Mouse (Mus musculus) hindbrain, embryonic 12.5 days (tissue): ENCODE measurements around the gene Lysmd4. TPM values are rescaled to one million over a fixed set of nuclear protein-coding genes. Genes with fewer than 3 reads are reported as not detected.

Source experiments
- ATAC-seq: fragments of 200-750 bp; cut with Nextera tagmentation; 2 replicates; pipeline ENCODE4 v1.8.0; 2017; ENCODE audit warnings: moderate TSS enrichment; ENCODE audit not compliant: low FRiP score
- H3K27ac ChIP-seq: fragments of 300-500 bp; sonication (generic); 2 replicates; pipeline ENCODE4 v1.5.1; 2016; ENCODE audit warnings: mild to moderate bottlenecking
- H3K27me3 ChIP-seq: fragments of 300-500 bp; sonication (generic); 2 replicates; pipeline ENCODE4 v1.6.1; 2016; ENCODE audit warnings: mild to moderate bottlenecking
- H3K36me3 ChIP-seq: fragments of 300-500 bp; sonication (generic); 2 replicates; pipeline ENCODE4 v1.6.1; 2016; ENCODE audit warnings: mild to moderate bottlenecking
- H3K4me1 ChIP-seq: fragments of 300-500 bp; sonication (generic); 2 replicates; pipeline ENCODE4 v1.6.1; 2016
- H3K4me2 ChIP-seq: fragments of 300-500 bp; sonication (generic); replicated peaks from 2 replicates; pipeline ENCODE4 v1.6.1; 2016; ENCODE audit warnings: mild to moderate bottlenecking
- H3K4me3 ChIP-seq: fragments of 300-500 bp; sonication (generic); 2 replicates; pipeline ENCODE4 v1.5.1; 2016; ENCODE audit warnings: mild to moderate bottlenecking
- H3K9ac ChIP-seq: fragments of 300-500 bp; sonication (generic); 2 replicates; pipeline ENCODE4 v1.6.1; 2016; ENCODE audit warnings: mild to moderate bottlenecking, moderate library complexity
- H3K9me3 ChIP-seq: fragments of 300-500 bp; sonication (generic); replicated peaks from 2 replicates; pipeline ENCODE4 v1.6.1; 2016; ENCODE audit warnings: mild to moderate bottlenecking
- WGBS: fragments of 180-500 bp; shearing (Covaris S2); methylation state at CpG from one replicate; pipeline ENCODE4 v1.1.7; 2016; 5-methylcytosine and 5-hydroxymethylcytosine counted together
- polyA plus RNA-seq: library from polyadenylated mRNA; unstranded; fragments of >200 nt; fragmentation: Nextera tagmentation; extraction: Ambion mirVana; gene quantifications from 2 replicates; pipeline ENCODE4 v1.2.1, GENCODE M21; 2016

Lysmd4 gene
- polyA plus RNA-seq, 1 experiment from 2014 or later = 24.3 TPM

- Histone ChIP-seq H3K4me1 (no peaks in the 10 kb centered on the region), H3K4me3 (no peak overlapping the region), H3K36me3 (0 out of 2 replicates have a peak, but pooled peaks cover 6% of the 10 kb centered on the region), H3K4me2 (no peak overlapping the region), H3K9ac (no peak overlapping the region), H3K9me3 (no peaks in the 10 kb centered on the region), H3K27ac (no peak overlapping the region), H3K27me3 (no peaks in the 10 kb centered on the region)
- WGBS = 91% methylated on average over 3 of the region's 3 CpGs
- no peak for ATAC-seq
Measured at GRCm38 (mm10) chr7:67304937-67305336, 82.6 kb downstream of the Lysmd4 start.

- 96% methylated on average over 3 of the region's 3 CpGs for WGBS
- ATAC-seq = no peak
- no peak overlapping the region for H3K4me3 ChIP-seq
Measured at GRCm38 (mm10) chr7:67307078-67307477, 84.7 kb downstream of the Lysmd4 start.

GRCm38 (mm10) chr7:67308102-67308501 lies 85.8 kb downstream of the Lysmd4 start:
- WGBS = 95% methylated on average over 2 of the region's 2 CpGs
- Histone ChIP-seq H3K4me1 (no peaks in the 10 kb centered on the region), H3K27me3 (no peaks in the 10 kb centered on the region), H3K4me3 (no peak overlapping the region), H3K27ac (no peak overlapping the region), H3K36me3 (peaks cover 6% of the 10 kb centered on the region; the same call in 1 of the 2 replicates), H3K4me2 (no peak overlapping the region), H3K9me3 (no peaks in the 10 kb centered on the region), H3K9ac (no peak overlapping the region)
- ATAC-seq = no peak

More at GRCm38 (mm10) chr7:67307078-67307477, 84.7 kb downstream of the Lysmd4 start:
- H3K4me1 ChIP-seq = no peaks in the 10 kb centered on the region
- no peak overlapping the region for H3K4me2 ChIP-seq
- no peak overlapping the region for H3K27ac ChIP-seq
- peaks cover 6% of the 10 kb centered on the region; the same call in 1 of the 2 replicates for H3K36me3 ChIP-seq
- H3K9me3 ChIP-seq = no peaks in the 10 kb centered on the region
- no peaks in the 10 kb centered on the region for H3K27me3 ChIP-seq
- no peak overlapping the region for H3K9ac ChIP-seq

- ATAC-seq = no peak
- H3K4me3 ChIP-seq = no peak overlapping the region
- H3K9me3 ChIP-seq = no peaks in the 10 kb centered on the region
- no peak overlapping the region for H3K4me2 ChIP-seq
- H3K9ac ChIP-seq = no peak overlapping the region
- WGBS = 88% methylated on average over 2 of the region's 2 CpGs
- no peaks in the 10 kb centered on the region for H3K4me1 ChIP-seq
- no peaks in the 10 kb centered on the region for H3K27me3 ChIP-seq
- H3K27ac ChIP-seq = no peak overlapping the region
- no peaks in the 10 kb centered on the region; the same call in 1 of the 2 replicates for H3K36me3 ChIP-seq
Measured at GRCm38 (mm10) chr7:67310151-67310550, 87.8 kb downstream of the Lysmd4 start.

GRCm38 (mm10) chr7:67313200-67313599 lies 90.9 kb downstream of the Lysmd4 start:
- Histone ChIP-seq H3K27me3 (no peaks in the 10 kb centered on the region), H3K27ac (no peak overlapping the region), H3K9ac (no peak overlapping the region), H3K4me2 (no peak overlapping the region), H3K9me3 (no peaks in the 10 kb centered on the region), H3K4me3 (no peak overlapping the region), H3K4me1 (no peaks in the 10 kb centered on the region), H3K36me3 (no peaks in the 10 kb centered on the region; the same call in 1 of the 2 replicates)
- no peak for ATAC-seq
- WGBS = 98% methylated on average over 3 of the region's 3 CpGs

DNA sequence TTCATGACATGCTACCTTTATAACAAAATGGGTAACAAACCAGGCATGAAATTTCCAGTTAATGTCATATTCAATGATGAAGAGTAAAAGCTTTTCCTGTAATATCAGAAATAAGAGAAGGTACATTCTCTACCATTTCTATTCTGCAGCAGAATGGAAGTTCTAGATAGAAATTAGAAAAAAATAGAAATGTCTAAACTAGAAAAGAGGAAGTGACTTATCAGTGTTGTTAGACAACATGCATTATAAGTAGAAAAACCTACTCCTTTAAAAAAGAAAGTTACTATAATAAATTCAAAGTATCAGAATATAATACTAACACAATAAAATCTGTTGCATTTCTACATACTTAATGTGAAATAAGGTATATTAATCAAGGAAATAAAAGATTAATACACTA lies 96.4 kb downstream of the Lysmd4 start:
- Histone ChIP-seq H3K36me3 (no peaks in the 10 kb centered on the region), H3K9ac (no peak overlapping the region), H3K27me3 (no peaks in the 10 kb centered on the region), H3K4me3 (no peak overlapping the region), H3K4me2 (no peak overlapping the region), H3K9me3 (no peaks in the 10 kb centered on the region), H3K27ac (no peak overlapping the region), H3K4me1 (no peaks in the 10 kb centered on the region)
- ATAC-seq = no peak

GRCm38 (mm10) chr7:67320359-67320758 lies 98.0 kb downstream of the Lysmd4 start:
- WGBS = 85% methylated on average over 1 of the region's 1 CpGs

DNA sequence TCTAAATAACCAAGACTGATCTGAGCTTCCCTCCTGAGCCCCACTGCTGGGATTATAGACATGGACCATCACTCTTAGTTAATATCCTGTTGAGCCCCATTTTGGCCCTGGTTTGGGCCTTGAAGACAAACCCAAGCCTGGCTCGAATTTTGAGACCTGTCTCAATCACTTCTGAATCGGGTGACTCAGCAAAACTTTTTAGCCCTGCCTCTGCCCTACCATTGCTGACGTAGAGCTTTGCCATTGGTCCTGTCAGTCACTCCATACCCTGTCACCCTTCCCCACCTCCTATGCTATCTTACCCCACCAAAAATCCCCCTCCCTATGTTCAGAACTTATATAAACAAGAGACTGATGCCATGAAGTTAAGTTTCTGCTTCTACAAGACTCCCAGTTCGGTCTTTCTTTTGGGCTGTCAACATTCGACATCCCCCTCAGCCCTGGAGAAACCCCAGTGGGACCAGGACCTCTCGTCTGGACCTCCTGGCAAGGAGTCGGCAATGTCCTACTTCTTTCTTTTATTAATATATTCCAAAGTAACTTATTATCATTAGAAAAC lies 119.8 kb downstream of the Lysmd4 start:
- H3K27ac ChIP-seq = no peak overlapping the region
- H3K4me1 ChIP-seq = no peaks in the 10 kb centered on the region
- 75% methylated on average over 7 of the region's 7 CpGs for WGBS
- ATAC-seq = no peak
- 0 out of 2 replicates have a peak, but pooled peaks cover 6% of the 10 kb centered on the region for H3K36me3 ChIP-seq
- H3K9me3 ChIP-seq = no peaks in the 10 kb centered on the region
- H3K9ac ChIP-seq = no peak overlapping the region
- no peak overlapping the region for H3K4me2 ChIP-seq
- H3K4me3 ChIP-seq = no peak overlapping the region
- no peaks in the 10 kb centered on the region for H3K27me3 ChIP-seq

More at GRCm38 (mm10) chr7:67320359-67320758, 98.0 kb downstream of the Lysmd4 start:
- no peak for ATAC-seq
- no peaks in the 10 kb centered on the region for H3K27me3 ChIP-seq
- no peak overlapping the region for H3K27ac ChIP-seq
- H3K4me2 ChIP-seq = no peak overlapping the region
- H3K9ac ChIP-seq = no peak overlapping the region
- no peak overlapping the region for H3K4me3 ChIP-seq
- H3K4me1 ChIP-seq = no peaks in the 10 kb centered on the region
- H3K36me3 ChIP-seq = no peaks in the 10 kb centered on the region
- H3K9me3 ChIP-seq = no peaks in the 10 kb centered on the region

DNA sequence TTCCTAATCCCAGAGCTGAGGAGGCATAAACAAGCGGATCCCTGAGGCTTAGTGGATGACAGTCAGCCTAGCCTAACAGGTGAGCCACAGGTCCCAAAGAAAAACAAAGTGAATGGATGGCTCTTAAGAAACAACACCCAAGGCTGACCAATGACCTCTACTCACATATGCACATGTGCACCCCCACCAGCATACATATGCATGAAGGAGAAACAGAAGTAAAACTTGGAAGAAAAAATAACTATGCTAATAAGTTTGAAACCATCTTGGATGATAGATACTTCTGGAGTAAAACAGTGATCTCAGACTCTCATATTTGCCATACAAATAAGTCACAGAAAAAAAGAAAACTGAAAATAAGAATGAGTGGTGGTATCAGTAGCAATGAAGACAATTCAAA lies 122.1 kb downstream of the Lysmd4 start:
- no peak overlapping the region for H3K9ac ChIP-seq
- 90% methylated on average over 1 of the region's 1 CpGs for WGBS
- 0 out of 2 replicates have a peak, but pooled peaks cover 2% of the 10 kb centered on the region for H3K36me3 ChIP-seq
- H3K4me1 ChIP-seq = no peaks in the 10 kb centered on the region
- ATAC-seq = no peak
- H3K27ac ChIP-seq = no peak overlapping the region
- H3K9me3 ChIP-seq = no peaks in the 10 kb centered on the region
- H3K4me2 ChIP-seq = no peak overlapping the region
- no peak overlapping the region for H3K4me3 ChIP-seq
- no peaks in the 10 kb centered on the region for H3K27me3 ChIP-seq

GRCm38 (mm10) chr7:67352989-67353388 lies 130.6 kb downstream of the Lysmd4 start:
- Histone ChIP-seq H3K27me3 (no peaks in the 10 kb centered on the region), H3K27ac (no peak overlapping the region), H3K9me3 (no peaks in the 10 kb centered on the region; the same call in 1 of the 2 replicates), H3K4me3 (no peak overlapping the region), H3K4me1 (no peaks in the 10 kb centered on the region), H3K36me3 (peaks cover 6% of the 10 kb centered on the region; the same call in 1 of the 2 replicates), H3K4me2 (no peak overlapping the region), H3K9ac (no peak overlapping the region)
- ATAC-seq = no peak
- 73% methylated on average over 4 of the region's 4 CpGs for WGBS

DNA sequence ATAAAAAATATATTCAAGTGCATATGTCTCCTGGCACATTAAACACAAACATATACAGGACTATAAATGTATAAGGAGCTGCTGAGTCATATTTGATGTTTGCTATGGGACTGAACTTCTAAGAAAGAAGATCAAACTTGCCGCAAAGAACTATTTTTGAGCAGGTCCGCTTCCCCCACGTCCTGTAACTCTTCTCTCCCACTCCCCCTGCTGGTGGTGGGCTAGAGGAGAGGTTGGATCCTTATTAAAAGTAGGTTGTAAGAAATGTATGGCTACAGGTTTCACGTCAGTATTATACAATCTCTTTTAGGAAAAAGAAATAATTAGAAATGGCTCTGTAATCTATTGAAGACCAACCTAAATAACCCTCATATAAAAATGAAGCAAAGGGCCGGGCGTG lies 131.3 kb downstream of the Lysmd4 start:
- H3K36me3 ChIP-seq = peaks cover 6% of the 10 kb centered on the region; the same call in 1 of the 2 replicates
- H3K27me3 ChIP-seq = no peaks in the 10 kb centered on the region
- no peak overlapping the region for H3K4me2 ChIP-seq
- no peak overlapping the region for H3K4me3 ChIP-seq
- H3K4me1 ChIP-seq = no peaks in the 10 kb centered on the region
- H3K9me3 ChIP-seq = no peaks in the 10 kb centered on the region; the same call in 1 of the 2 replicates
- ATAC-seq = no peak
- WGBS = 91% methylated on average over 6 of the region's 6 CpGs
- no peak overlapping the region for H3K27ac ChIP-seq
- no peak overlapping the region for H3K9ac ChIP-seq

- Histone ChIP-seq H3K4me2 (no peak overlapping the region), H3K4me1 (no peaks in the 10 kb centered on the region), H3K27ac (no peak overlapping the region), H3K36me3 (peaks cover 6% of the 10 kb centered on the region; the same call in 1 of the 2 replicates), H3K9ac (no peak overlapping the region), H3K9me3 (no peaks in the 10 kb centered on the region; the same call in 1 of the 2 replicates), H3K27me3 (no peaks in the 10 kb centered on the region), H3K4me3 (no peak overlapping the region)
- 94% methylated on average over 5 of the region's 5 CpGs for WGBS
- ATAC-seq = no peak
Measured at GRCm38 (mm10) chr7:67355870-67356269, 133.5 kb downstream of the Lysmd4 start.
